Mouse (Mus musculus) cerebral cortex, adult 2 months (tissue): ENCODE measurements around the gene Rbfox1.

Experiments
- WGBS: fragments of 180-500 bp; shearing (Covaris S2); methylation state at CpG from one replicate; pipeline ENCODE4 v1.1.7; 2018; 5-methylcytosine and 5-hydroxymethylcytosine counted together

Gene Rbfox1

GRCm38 (mm10) chr16:7158856-7159826, 1274.0 kb downstream of the Rbfox1 start:
- 59% methylated on average over 8 of the region's 8 CpGs for WGBS

- WGBS = 78% methylated on average over 6 of the region's 6 CpGs
These were observed 1274.7 kb downstream of the Rbfox1 start for GRCm38 (mm10) chr16:7159827-7160217.

- WGBS = 63% methylated on average over 4 of the region's 4 CpGs
These were observed 1277.0 kb downstream of the Rbfox1 start for GRCm38 (mm10) chr16:7162168-7162567.

GRCm38 (mm10) chr16:7163688-7164087, 1278.5 kb downstream of the Rbfox1 start:
- 81% methylated on average over 4 of the region's 4 CpGs for WGBS

- 81% methylated on average over 8 of the region's 8 CpGs for WGBS
These were observed 1279.1 kb downstream of the Rbfox1 start for GRCm38 (mm10) chr16:7164153-7164737.

- WGBS = 63% methylated on average over 2 of the region's 2 CpGs
These were observed 1290.8 kb downstream of the Rbfox1 start for GRCm38 (mm10) chr16:7175960-7176359.

GRCm38 (mm10) chr16:7187788-7188187, 1302.6 kb downstream of the Rbfox1 start:
- WGBS = 38% methylated on average over 2 of the region's 2 CpGs

- 49% methylated on average over 5 of the region's 5 CpGs for WGBS
These were observed 1308.4 kb downstream of the Rbfox1 start for GRCm38 (mm10) chr16:7193535-7193934.

GRCm38 (mm10) chr16:7197953-7198352, 1312.8 kb downstream of the Rbfox1 start:
- 72% methylated on average over 5 of the region's 5 CpGs for WGBS

GRCm38 (mm10) chr16:7200239-7200638, 1315.1 kb downstream of the Rbfox1 start:
- 84% methylated on average over 3 of the region's 3 CpGs for WGBS

GRCm38 (mm10) chr16:7201816-7202215, 1316.7 kb downstream of the Rbfox1 start:
- WGBS = 73% methylated on average over 4 of the region's 4 CpGs

GRCm38 (mm10) chr16:7206116-7206900, 1321.2 kb downstream of the Rbfox1 start:
- 87% methylated on average over 2 of the region's 2 CpGs for WGBS

- 19% methylated on average over 2 of the region's 2 CpGs for WGBS
These were observed 1322.4 kb downstream of the Rbfox1 start for GRCm38 (mm10) chr16:7207599-7207998.

GRCm38 (mm10) chr16:7212756-7213155, 1327.6 kb downstream of the Rbfox1 start:
- 53% methylated on average over 4 of the region's 4 CpGs for WGBS

- WGBS = 40% methylated on average over 2 of the region's 2 CpGs
These were observed 1338.1 kb downstream of the Rbfox1 start for GRCm38 (mm10) chr16:7223265-7223664.

GRCm38 (mm10) chr16:7226000-7226399, 1340.8 kb downstream of the Rbfox1 start:
- 57% methylated on average over 3 of the region's 3 CpGs for WGBS

- WGBS = 41% methylated on average over 5 of the region's 5 CpGs
These were observed 1343.1 kb downstream of the Rbfox1 start for GRCm38 (mm10) chr16:7228246-7228645.

- 27% methylated on average over 4 of the region's 4 CpGs for WGBS
These were observed 1344.1 kb downstream of the Rbfox1 start for GRCm38 (mm10) chr16:7229232-7229631.

GRCm38 (mm10) chr16:7241627-7242026, 1356.5 kb downstream of the Rbfox1 start:
- WGBS = 42% methylated on average over 3 of the region's 3 CpGs

GRCm38 (mm10) chr16:7242501-7242900, 1357.3 kb downstream of the Rbfox1 start:
- WGBS = 92% methylated on average over 3 of the region's 3 CpGs

GRCm38 (mm10) chr16:7244382-7244781, 1359.2 kb downstream of the Rbfox1 start:
- 48% methylated on average over 1 of the region's 1 CpGs for WGBS

- 79% methylated on average over 4 of the region's 4 CpGs for WGBS
These were observed 1366.5 kb downstream of the Rbfox1 start for GRCm38 (mm10) chr16:7251696-7252095.
